Mouse (Mus musculus): ENCODE data around the gene Atraid.

Gene Atraid

GRCm38 (mm10) chr5:31054261-31055215 is 6.4 kb downstream of the Atraid start, which contains the start of gene Cad:
Gene Cad, plus strand, starts transcription at chr5:31054780.
- DNase-seq (ENCODE audit: low spot score in 2 of 2), result peak; percentile 94 to 95

DNA sequence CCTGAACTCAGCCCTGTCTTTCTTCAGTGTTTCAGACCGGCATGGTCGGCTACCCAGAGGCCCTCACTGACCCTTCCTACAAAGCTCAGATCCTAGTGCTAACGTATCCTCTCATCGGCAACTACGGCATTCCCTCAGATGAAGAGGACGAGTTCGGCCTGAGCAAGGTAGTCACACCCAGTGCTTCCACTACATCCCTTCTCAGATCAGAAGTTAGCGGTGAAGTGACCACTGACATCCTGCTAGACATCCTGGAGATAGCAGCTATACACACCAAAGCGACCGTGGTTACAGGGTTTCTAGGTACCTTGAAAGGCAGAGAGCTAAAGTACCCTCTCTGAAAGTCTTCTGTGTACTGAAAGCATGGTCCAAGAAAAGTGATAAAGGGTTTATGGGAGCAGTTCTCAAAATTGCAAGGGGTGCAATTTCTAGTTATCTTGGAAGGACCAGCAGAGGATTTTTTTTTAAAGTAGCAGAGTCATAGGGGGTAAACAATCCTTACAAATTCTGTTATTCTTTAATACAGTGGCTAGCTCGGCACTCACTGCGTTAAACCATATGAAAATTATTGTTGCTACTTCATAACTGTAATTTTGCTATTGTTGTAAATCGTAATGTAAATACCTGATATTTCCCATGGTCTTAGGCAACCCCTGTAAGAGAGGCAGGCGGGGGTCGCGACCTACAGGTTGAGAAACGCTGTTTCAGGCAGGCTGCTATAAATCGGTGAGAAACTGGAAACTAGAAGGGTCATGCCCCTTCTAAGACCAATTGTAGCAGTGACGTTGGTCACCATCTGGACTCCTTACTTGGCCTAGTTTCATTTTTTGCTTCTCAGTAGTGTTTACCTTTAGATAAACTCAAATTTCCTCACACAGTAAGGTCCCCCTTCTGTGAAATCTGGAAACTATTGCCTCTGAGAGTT is 7.4 kb downstream of the Atraid start:
- DNase-seq (ENCODE audit: low spot score in 2 of 2), result no peak

DNA sequence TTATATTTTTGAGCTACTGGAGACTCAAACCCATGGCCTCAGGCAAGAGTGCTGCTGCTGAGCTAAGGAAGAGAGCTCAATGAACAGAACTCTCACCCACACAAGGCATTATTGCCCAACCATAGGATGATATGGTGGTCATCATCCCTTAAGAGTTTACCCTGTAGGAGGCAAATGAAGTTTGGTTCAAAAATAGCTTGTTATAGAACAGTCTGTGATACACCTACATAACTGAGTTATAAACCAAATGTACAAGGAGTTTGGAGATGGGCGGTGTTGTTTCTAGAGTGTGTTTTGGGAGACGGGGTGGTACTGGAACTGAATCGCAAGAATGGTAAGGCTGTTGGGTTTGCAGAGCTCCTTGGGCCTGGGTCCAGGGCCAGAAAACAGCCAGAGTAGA is 21.7 kb downstream of the Atraid start:
- no peak for DNase-seq (ENCODE audit: low spot score in 2 of 2)

GRCm38 (mm10) chr5:31071059-31071458 is 22.9 kb downstream of the Atraid start:
- DNase-seq (ENCODE audit: low spot score in 2 of 2), result no peak

- DNase-seq (ENCODE audit: low spot score in 2 of 2), result no peak
Observed at GRCm38 (mm10) chr5:31071821-31072220, 23.7 kb downstream of the Atraid start.

DNA sequence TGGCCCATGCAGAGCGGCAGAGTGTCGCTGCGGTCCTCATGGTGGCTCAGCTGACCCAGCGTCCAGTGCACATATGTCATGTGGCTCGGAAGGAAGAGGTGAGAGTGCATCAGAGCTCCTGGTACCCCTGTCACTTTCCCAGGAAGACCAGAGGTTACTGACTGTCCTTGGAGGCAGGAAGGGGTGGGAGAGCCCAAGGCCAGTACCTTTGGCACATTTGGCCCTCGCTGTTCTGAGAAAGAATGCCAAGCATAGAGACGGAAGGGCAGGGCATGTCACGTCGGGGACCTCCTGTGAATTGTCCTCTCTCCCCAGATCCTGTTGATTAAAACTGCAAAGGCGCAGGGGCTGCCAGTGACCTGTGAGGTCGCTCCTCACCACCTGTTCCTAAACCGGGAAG is 25.1 kb downstream of the Atraid start:
- DNase-seq (ENCODE audit: low spot score in 2 of 2), result no peak

GRCm38 (mm10) chr5:31076346-31076745 is 28.2 kb downstream of the Atraid start:
- DNase-seq (ENCODE audit: low spot score in 2 of 2), result no peak

GRCm38 (mm10) chr5:31080059-31080794 is 32.1 kb downstream of the Atraid start:
- peak; percentile 72 to 82 for DNase-seq (ENCODE audit: low spot score in 2 of 2)

- peak in 1 of 2 experiments; percentile 39 for DNase-seq (ENCODE audit: low spot score in 2 of 2)
Observed at GRCm38 (mm10) chr5:31080795-31081164, 32.7 kb downstream of the Atraid start.

DNA sequence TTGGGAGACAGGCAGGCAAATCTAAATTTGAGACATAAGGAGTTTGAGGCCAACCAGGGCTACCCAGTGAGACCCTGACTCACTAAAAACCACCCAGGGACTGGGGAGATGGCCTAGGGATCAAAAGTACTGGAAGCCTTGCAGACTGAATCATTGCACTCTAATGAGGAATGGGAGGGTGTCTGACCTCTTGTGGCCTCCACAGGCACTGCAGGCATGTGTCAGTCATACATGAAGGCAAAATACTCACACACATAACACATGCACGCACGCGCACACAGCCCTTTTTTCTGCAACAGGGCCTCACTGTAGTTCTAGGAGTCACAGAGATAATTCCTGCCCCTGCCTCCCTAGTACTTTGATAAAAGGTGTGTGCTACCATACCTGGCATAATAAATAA is 33.3 kb downstream of the Atraid start:
- peak in 1 of 2 experiments; percentile 46 for DNase-seq (ENCODE audit: low spot score in 2 of 2)

GRCm38 (mm10) chr5:31082355-31082754 is 34.2 kb downstream of the Atraid start:
- peak in 1 of 2 experiments; percentile 58 for DNase-seq (ENCODE audit: low spot score in 2 of 2)

DNA sequence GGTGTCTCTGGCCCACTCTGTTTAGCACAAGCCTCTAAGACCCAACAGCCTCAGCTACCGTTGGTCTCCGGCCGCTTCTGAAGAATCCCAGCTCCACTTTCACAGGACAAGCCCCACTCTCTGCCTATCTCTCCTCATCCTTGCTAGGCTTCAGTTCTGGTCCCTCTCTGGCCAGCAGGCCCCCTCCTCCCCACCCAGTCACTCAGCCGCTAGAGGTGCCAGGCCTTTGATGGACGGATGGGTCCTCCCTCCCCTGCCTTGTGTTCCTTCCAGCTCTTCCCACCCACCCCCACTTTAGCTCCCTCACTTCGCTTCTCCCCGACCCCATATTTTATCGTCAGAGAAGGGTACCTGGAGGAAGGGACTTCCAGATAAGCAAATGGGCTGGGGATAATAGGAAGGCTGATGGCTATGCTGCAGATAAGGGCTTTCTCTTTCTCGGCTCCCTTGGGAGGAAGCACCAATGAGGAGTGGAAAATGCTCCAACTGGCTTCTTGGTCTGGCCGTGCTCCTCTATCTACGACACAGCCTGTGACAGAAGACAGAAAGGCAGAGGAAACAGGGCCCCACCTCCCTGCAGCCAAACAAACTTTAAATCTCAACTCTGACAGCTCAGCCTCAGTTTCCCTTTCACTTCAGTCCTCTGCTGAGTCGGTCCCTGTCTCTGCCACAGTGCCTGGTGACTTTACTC is 35.0 kb downstream of the Atraid start:
- no peak for DNase-seq (ENCODE audit: low spot score in 2 of 2)

- no peak for DNase-seq (ENCODE audit: low spot score in 2 of 2)
Observed at GRCm38 (mm10) chr5:31083949-31084348, 35.8 kb downstream of the Atraid start.

DNA sequence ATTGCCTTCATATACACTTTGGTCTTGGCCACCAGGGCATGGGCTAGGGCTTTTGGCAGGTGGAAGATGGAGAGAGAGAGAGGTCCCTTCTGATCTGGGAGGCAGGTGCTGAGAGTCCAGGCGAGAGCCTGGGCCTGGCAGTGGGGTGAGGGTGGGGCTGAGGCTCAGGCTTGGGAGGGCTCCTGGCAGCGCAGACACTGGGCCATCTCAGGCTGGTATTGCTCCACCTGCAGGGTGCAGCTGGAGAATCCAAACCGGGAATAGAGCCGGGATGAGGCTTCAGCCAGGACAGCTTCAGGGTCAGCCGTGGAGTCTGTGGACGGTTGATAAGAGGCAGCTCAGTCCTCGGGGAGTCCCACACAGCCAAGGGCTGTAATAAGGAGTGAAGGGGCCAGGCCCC is 38.5 kb downstream of the Atraid start:
- DNase-seq (ENCODE audit: low spot score in 2 of 2), result no peak

- no peak for DNase-seq (ENCODE audit: low spot score in 2 of 2)
Observed at GRCm38 (mm10) chr5:31087131-31087530, 39.0 kb downstream of the Atraid start.

DNA sequence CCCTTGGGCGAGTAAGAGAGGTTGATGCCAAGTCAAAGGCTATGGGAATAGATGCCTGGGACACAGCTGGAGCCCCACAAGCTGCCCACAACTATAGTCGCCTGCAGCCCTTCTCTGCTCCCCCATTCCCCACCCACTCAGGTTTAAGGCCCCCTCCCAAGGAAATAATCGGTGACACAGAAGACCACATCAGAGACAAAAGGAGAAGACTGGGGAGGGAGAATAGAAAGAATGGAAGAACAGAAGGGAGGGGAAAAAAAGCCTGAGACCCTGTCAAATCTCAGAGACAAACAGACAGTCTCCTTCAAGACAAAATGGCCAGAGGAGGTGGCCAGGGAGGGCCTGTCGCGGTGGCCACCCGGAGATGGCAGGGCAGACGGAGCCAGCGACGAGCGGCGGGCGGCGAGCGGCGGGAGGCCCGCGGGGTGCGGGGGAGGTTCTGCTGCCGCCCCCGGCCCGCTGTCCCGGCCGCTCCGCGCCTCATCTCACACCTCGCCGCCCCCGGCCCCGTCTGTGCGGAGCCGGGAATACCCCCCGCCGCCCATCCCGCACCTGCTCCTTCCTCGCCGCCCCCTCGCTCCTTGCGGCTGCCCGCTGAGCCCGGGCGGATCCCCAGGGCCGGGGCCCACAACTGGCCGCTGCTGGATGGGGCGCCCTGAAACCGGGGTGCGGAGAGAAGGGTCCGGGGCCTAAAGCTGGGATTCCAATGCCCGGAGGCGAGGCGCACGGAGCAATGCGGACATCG is 44.3 kb downstream of the Atraid start:
- peak; percentile 51 to 67 for DNase-seq (ENCODE audit: low spot score in 2 of 2)

GRCm38 (mm10) chr5:31093151-31094041 is 45.3 kb downstream of the Atraid start:
- peak; percentile 45 to 56 for DNase-seq (ENCODE audit: low spot score in 2 of 2)

- DNase-seq (ENCODE audit: low spot score in 2 of 2), result peak in 1 of 2 experiments; percentile 42
Observed at GRCm38 (mm10) chr5:31094100-31094798, 46.1 kb downstream of the Atraid start.

Data from frontal cortex, postnatal 36 days (tissue).